Mouse (Mus musculus) limb, embryonic 15.5 days (tissue): ENCODE measurements around the gene Lrrc25. TPM values are rescaled to one million over a fixed set of nuclear protein-coding genes. Genes with fewer than 3 reads are reported as not detected.

ENCODE experiments used
- ATAC-seq: fragments of 200-750 bp; cut with Nextera tagmentation; 2 replicates; pipeline ENCODE4 v1.8.0; 2017; ENCODE audit warnings: low read depth, moderate TSS enrichment; ENCODE audit not compliant: insufficient number of reproducible peaks, low FRiP score, low TSS enrichment
- H3K27ac ChIP-seq: fragments of 300-500 bp; sonication (generic); 2 replicates; pipeline ENCODE4 v1.5.1; 2015; ENCODE audit warnings: moderate library complexity, mild to moderate bottlenecking, inconsistent platforms
- H3K27me3 ChIP-seq: fragments of 300-500 bp; sonication (generic); 2 replicates; pipeline ENCODE4 v1.6.1; 2015; ENCODE audit warnings: inconsistent platforms
- H3K36me3 ChIP-seq: fragments of 300-500 bp; sonication (generic); 2 replicates; pipeline ENCODE4 v1.6.1; 2015; ENCODE audit warnings: inconsistent platforms
- H3K4me1 ChIP-seq: fragments of 300-500 bp; sonication (generic); 2 replicates; pipeline ENCODE4 v1.6.1; 2015; ENCODE audit warnings: inconsistent platforms
- H3K4me2 ChIP-seq: fragments of 300-500 bp; sonication (generic); 2 replicates; pipeline ENCODE4 v1.6.1; 2015; ENCODE audit warnings: mild to moderate bottlenecking, inconsistent platforms
- H3K4me3 ChIP-seq: fragments of 300-500 bp; sonication (generic); 2 replicates; pipeline ENCODE4 v1.5.1; 2015; ENCODE audit warnings: mild to moderate bottlenecking, inconsistent platforms
- H3K9ac ChIP-seq: fragments of 300-500 bp; sonication (generic); 2 replicates; pipeline ENCODE4 v1.6.1; 2015; ENCODE audit warnings: inconsistent platforms
- H3K9me3 ChIP-seq: fragments of 300-500 bp; sonication (generic); 2 replicates; pipeline ENCODE4 v1.6.1; 2016; ENCODE audit warnings: inconsistent platforms
- WGBS: fragments of 180-500 bp; shearing (Covaris S2); methylation state at CpG from one replicate; pipeline ENCODE4 v1.1.7; 2015; 5-methylcytosine and 5-hydroxymethylcytosine counted together
- polyA plus RNA-seq: library from polyadenylated mRNA; unstranded; fragments of >200 nt; fragmentation: Nextera tagmentation; extraction: Ambion mirVana; gene quantifications from 2 replicates; pipeline ENCODE4 v1.2.1, GENCODE M21; 2015

The Lrrc25 gene
- polyA plus RNA-seq, 1 experiment from 2014 or later, result 3.3 TPM

DNA sequence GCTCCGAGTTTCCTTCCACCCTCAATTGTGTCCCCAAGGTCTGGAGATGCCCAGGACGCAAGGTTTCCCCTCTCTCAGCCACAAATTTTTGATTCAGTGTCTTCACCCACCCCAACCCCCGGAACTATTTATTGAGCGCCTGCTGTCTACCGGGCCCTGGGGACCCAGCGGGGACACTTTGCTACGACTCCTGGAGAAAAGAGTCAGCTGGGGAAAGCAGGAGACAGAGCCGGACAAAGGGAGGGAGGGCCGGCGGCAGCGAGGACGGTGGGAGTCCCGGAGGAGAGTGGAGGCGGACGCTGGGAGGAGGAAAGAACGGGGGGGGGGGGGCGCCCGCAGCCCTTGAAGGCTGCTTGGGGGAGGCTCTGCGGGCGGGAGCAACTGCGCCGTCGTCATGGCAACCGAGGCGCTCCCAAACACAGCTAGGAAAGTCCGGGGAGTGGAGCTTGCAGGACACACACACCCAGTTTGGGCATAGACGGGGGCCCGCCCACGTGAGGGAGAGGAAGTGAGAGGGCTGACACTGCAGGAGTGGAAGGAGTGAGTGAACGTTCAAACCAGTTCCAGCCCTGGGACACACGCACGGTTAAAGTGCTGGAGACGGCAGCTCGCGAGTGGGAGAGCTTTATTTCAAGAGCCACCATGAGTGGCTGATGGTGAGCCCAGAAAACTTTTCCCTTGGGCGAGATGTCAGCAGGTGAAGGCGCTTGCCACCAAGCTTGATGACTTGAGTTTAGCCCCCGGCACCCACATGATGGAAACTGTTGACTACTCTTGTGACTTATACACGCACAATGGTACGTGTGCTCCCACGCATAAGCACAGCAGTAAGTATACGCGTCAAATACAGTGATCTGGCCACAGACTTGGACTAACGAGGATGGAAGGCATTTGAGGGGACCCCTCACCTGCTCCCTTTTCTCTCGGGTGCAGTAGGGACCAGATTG is 5.8 kb upstream of the Lrrc25 start:
- Histone ChIP-seq H3K27ac (peak overlapping the region; percentile 99), H3K4me1 (peaks cover 56% of the 10 kb centered on the region), H3K36me3 (no peaks in the 10 kb centered on the region), H3K27me3 (no peaks in the 10 kb centered on the region), H3K4me2 (peak overlapping the region; percentile 95), H3K9me3 (no peaks in the 10 kb centered on the region), H3K9ac (peak overlapping the region; percentile 58), H3K4me3 (peak overlapping the region; percentile 77)
- ATAC-seq, result peak; percentile 78
- under 1% methylated on average over 42 of the region's 45 CpGs for WGBS

DNA sequence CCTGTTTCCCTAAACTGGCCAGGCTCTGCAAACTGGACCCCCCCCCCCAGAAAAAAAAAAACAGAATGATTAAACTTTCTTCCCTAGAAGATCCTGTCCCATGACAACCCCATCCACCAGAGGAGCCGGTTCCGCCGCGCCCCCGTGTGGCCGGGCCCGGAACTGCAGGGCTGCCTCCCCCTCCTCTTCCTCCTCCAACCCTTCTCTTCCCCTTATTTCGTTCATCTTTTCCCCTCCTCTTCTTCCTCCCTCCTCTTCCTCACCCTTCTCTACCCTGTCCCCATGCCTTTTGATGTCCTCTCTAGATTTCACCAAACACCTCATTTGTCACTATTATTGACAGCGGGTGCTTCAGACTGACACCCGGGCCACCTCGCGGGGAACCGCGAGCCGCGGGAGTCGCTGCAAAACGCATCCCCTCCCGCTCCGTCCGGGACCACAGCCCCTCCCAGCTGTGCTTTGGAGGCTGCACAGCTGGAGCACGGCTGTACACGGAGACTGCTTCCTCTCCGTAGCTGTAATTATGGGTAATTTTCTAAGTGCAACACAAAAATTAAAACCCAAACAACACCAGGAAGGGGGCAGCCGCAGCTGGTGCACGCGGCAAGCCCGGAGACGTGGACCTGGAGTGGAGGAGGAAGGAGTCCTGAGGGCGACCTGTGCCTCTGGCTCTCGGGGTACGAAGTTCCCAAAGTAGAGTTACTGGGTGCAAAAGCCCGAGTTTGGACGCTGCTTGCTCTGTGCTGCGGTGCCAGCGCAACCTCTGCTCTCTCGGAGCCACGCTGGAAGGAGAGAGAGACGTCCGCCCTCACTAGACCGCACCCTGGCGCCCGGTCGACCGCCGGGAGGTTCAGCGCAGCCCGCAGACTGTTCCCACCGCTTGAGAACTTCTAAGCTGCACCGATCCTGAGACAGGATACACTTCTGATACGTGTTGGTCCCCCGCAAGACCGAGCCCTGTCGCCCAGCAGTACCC is 4.9 kb upstream of the Lrrc25 start:
- Histone ChIP-seq H3K4me3 (peak overlapping the region; percentile 77), H3K9ac (peak overlapping the region; percentile 44), H3K4me1 (peaks cover 55% of the 10 kb centered on the region), H3K27me3 (no peaks in the 10 kb centered on the region), H3K4me2 (peak overlapping the region; percentile 95), H3K36me3 (no peaks in the 10 kb centered on the region), H3K9me3 (no peaks in the 10 kb centered on the region), H3K27ac (peak overlapping the region; percentile 99)
- ATAC-seq, result no peak
- under 1% methylated on average over 54 of the region's 54 CpGs for WGBS

- Histone ChIP-seq H3K27ac (peak overlapping the region; percentile 99), H3K27me3 (no peaks in the 10 kb centered on the region), H3K4me1 (peaks cover 47% of the 10 kb centered on the region), H3K9me3 (no peaks in the 10 kb centered on the region), H3K4me3 (peak overlapping the region; percentile 77), H3K4me2 (peak overlapping the region; percentile 95), H3K36me3 (no peaks in the 10 kb centered on the region), H3K9ac (peak overlapping the region; percentile 44)
- 0% methylated on average over 6 of the region's 6 CpGs for WGBS
- no peak for ATAC-seq
These were observed 4.1 kb upstream of the Lrrc25 start for GRCm38 (mm10) chr8:70611849-70612248.

DNA sequence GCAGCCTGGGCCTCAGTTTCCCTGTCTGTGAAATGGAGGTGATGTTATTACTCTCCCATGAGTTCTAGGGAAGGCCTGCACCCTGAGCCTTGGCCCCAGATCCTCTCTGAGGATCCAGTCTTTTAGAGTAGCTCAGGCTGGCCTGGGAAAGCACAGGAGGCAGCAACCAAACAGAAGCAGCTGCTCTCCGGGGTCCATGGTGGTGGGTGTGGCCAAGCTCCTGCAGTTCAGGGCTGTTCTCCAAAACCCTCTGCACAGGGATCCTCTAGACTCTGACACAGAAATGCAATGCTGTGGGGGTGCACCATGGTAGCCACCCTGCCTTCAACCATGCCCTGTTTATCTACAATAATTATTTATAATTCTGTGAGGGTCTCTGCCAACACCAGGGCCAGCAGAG is 2.2 kb upstream of the Lrrc25 start:
- ATAC-seq, result no peak
- Histone ChIP-seq H3K27ac (no peak overlapping the region), H3K4me2 (no peak overlapping the region), H3K4me3 (no peak overlapping the region), H3K9me3 (no peaks in the 10 kb centered on the region), H3K27me3 (no peaks in the 10 kb centered on the region), H3K9ac (no peak overlapping the region), H3K4me1 (peaks cover 39% of the 10 kb centered on the region), H3K36me3 (no peaks in the 10 kb centered on the region)
- WGBS, result 0% methylated on average over 1 of the region's 1 CpGs

DNA sequence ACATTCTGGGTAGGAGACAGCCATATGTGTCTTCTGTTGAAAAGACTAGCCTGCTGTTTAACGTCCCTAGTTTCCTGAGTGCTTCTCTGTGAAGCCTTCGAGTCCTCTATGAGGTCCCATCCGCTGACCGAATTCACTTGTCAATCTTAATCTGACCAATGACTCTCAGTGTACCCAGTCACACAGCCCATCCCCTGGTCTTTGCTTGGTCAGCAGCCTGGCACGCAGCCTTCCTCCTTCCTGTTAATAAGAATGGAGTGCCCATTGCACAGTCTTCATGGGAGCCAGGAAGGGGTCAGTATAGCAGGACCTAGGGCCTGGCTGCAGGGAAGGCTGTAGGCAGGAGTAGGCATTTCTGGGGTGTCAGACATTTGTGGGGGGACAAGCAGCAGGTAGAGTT is 1.5 kb upstream of the Lrrc25 start:
- H3K4me2 ChIP-seq, result no peak overlapping the region
- peaks cover 32% of the 10 kb centered on the region for H3K4me1 ChIP-seq
- 70% methylated on average over 5 of the region's 5 CpGs for WGBS
- no peak for ATAC-seq
- H3K27ac ChIP-seq, result no peak overlapping the region
- no peaks in the 10 kb centered on the region for H3K9me3 ChIP-seq
- H3K36me3 ChIP-seq, result no peaks in the 10 kb centered on the region
- no peaks in the 10 kb centered on the region for H3K27me3 ChIP-seq
- no peak overlapping the region for H3K9ac ChIP-seq
- H3K4me3 ChIP-seq, result no peak overlapping the region

GRCm38 (mm10) chr8:70615281-70615680 is 674 bp upstream of the Lrrc25 start:
- Histone ChIP-seq H3K4me1 (peaks cover 25% of the 10 kb centered on the region), H3K36me3 (no peaks in the 10 kb centered on the region), H3K9ac (no peak overlapping the region), H3K4me3 (no peak overlapping the region), H3K9me3 (no peaks in the 10 kb centered on the region), H3K27ac (no peak overlapping the region), H3K27me3 (0 out of 2 replicates have a peak, but pooled peaks cover under 1% of the 10 kb centered on the region), H3K4me2 (no peak overlapping the region)
- no peak for ATAC-seq
- WGBS, result 80% methylated on average over 8 of the region's 8 CpGs

DNA sequence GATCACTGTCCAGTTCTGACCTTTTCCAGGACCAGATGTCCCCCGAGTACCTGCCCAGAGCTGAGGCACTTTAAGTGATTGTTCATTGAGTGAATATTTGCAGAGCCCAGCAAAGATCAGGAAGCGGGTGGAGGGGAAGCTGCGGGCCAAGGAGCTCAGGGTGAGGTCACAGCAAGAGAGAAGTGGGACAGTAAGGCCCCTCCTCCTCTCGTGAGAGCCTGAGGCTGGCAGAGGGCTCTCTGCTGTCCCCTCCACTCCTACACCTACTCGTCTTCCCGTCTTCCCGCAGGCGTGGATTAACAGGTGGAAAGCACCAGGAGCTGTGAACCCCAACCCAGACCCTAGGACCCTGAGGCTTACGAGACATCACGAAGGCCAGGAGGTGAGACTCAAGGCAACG is 690 bp downstream of the Lrrc25 start:
- H3K27me3 ChIP-seq, result peaks cover 8% of the 10 kb centered on the region; the same call in 1 of the 2 replicates
- H3K27ac ChIP-seq, result no peak overlapping the region
- no peak for ATAC-seq
- no peak overlapping the region for H3K4me2 ChIP-seq
- WGBS, result 54% methylated on average over 11 of the region's 11 CpGs
- H3K4me1 ChIP-seq, result peaks cover 11% of the 10 kb centered on the region
- no peaks in the 10 kb centered on the region for H3K9me3 ChIP-seq
- H3K4me3 ChIP-seq, result no peak overlapping the region
- no peak overlapping the region for H3K9ac ChIP-seq
- H3K36me3 ChIP-seq, result no peaks in the 10 kb centered on the region

GRCm38 (mm10) chr8:70617985-70618384 is 2.0 kb downstream of the Lrrc25 start:
- no peaks in the 10 kb centered on the region for H3K9me3 ChIP-seq
- no peak overlapping the region for H3K4me3 ChIP-seq
- H3K9ac ChIP-seq, result no peak overlapping the region
- no peak overlapping the region for H3K4me2 ChIP-seq
- H3K4me1 ChIP-seq, result peaks cover 7% of the 10 kb centered on the region; the same call in 1 of the 2 replicates
- 70% methylated on average over 11 of the region's 11 CpGs for WGBS
- no peak for ATAC-seq
- peaks cover 8% of the 10 kb centered on the region; the same call in 1 of the 2 replicates for H3K27me3 ChIP-seq
- no peaks in the 10 kb centered on the region for H3K36me3 ChIP-seq
- H3K27ac ChIP-seq, result no peak overlapping the region

GRCm38 (mm10) chr8:70618888-70619334 is 3.0 kb downstream of the Lrrc25 start:
- no peak overlapping the region for H3K4me3 ChIP-seq
- ATAC-seq, result no peak

DNA sequence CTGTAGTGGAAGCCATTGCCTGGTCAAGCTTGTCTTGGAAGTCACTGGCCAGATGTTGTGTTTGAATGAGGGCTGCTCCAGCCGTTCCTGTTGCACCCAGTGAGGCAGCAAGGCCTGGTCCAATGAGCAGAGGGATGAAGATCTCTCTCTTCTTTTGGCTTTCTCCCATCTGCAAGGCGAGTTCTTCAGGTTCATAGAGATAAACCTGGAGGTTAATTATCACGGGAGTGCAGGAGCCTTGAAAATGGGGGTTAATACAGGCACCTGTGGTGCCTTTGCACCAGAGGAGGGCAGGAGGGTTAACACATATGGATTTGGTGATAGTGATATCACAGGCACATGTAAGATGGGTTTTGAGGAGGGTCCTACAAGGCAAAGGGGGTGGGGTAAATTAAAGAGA is 6.3 kb downstream of the Lrrc25 start:
- Histone ChIP-seq H3K4me2 (no peak overlapping the region), H3K4me3 (no peak overlapping the region), H3K27me3 (peaks cover 8% of the 10 kb centered on the region; the same call in 1 of the 2 replicates), H3K36me3 (no peaks in the 10 kb centered on the region), H3K9ac (no peak overlapping the region), H3K9me3 (no peaks in the 10 kb centered on the region), H3K27ac (no peak overlapping the region), H3K4me1 (peaks cover 13% of the 10 kb centered on the region; the same call in 1 of the 2 replicates)
- ATAC-seq, result no peak
- WGBS, result 52% methylated on average over 3 of the region's 3 CpGs

More at GRCm38 (mm10) chr8:70618888-70619334, 3.0 kb downstream of the Lrrc25 start:
- Histone ChIP-seq H3K9me3 (no peaks in the 10 kb centered on the region), H3K4me2 (no peak overlapping the region), H3K27me3 (peaks cover 8% of the 10 kb centered on the region; the same call in 1 of the 2 replicates), H3K36me3 (no peaks in the 10 kb centered on the region), H3K4me1 (peaks cover 7% of the 10 kb centered on the region; the same call in 1 of the 2 replicates), H3K27ac (no peak overlapping the region), H3K9ac (no peak overlapping the region)
- WGBS, result 36% methylated on average over 9 of the region's 9 CpGs

DNA sequence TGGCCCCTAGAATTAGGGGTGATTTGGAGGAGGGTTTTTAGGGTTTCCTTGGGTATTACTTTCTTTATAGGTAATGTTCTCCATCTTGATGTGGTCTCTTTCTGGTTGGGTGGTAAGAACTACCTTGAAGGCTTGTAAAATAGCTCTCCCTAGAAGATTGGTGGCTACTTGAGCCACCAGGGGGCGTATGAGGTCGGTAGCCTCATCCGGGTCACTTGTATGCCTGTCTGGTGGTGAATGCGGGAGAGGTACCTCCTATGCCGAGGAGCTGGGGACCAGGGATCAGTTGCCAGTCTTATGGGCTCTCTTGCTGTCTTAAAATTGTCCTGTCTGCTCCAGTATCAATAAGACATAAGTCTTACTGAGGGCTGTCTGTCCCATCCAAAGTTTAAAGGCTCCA is 9.1 kb downstream of the Lrrc25 start:
- ATAC-seq, result no peak
- 11% methylated on average over 5 of the region's 5 CpGs for WGBS
- 0 out of 2 replicates have a peak overlapping the region, but pooled peaks have one; percentile 8 for H3K4me2 ChIP-seq
- H3K9me3 ChIP-seq, result no peaks in the 10 kb centered on the region
- H3K4me3 ChIP-seq, result no peak overlapping the region
- no peak overlapping the region for H3K9ac ChIP-seq
- no peaks in the 10 kb centered on the region for H3K36me3 ChIP-seq
- peaks cover 8% of the 10 kb centered on the region; the same call in 1 of the 2 replicates for H3K27me3 ChIP-seq
- H3K27ac ChIP-seq, result no peak overlapping the region
- H3K4me1 ChIP-seq, result peaks cover 12% of the 10 kb centered on the region
